Mouse (Mus musculus) limb, embryonic 14.5 days (tissue): Measurements from ENCODE around the gene U2surp. TPM values are rescaled to one million over a fixed set of nuclear protein-coding genes. Genes with fewer than 3 reads are reported as not detected.

Experiments
- ATAC-seq: fragments of 200-750 bp; cut with Nextera tagmentation; 2 replicates; pipeline ENCODE4 v1.8.0; 2017; ENCODE audit warnings: low read depth, moderate number of reproducible peaks, moderate TSS enrichment; ENCODE audit not compliant: low FRiP score
- DNase-seq: peaks from one replicate; pipeline ENCODE4 v3.0.0-alpha.2; 2015; ENCODE audit warnings: low spot score
- H3K27ac ChIP-seq: fragments of 300-500 bp; sonication (generic); replicated peaks from 2 replicates; pipeline ENCODE4 v1.5.1; 2014; ENCODE audit warnings: low read depth, mild to moderate bottlenecking, low read length, moderate library complexity, mixed read lengths
- H3K27me3 ChIP-seq: fragments of 300-500 bp; sonication (generic); 2 replicates; pipeline ENCODE4 v1.6.1; 2014; ENCODE audit warnings: low read length, mixed read lengths; ENCODE audit not compliant: control insufficient read depth, insufficient read depth
- H3K36me3 ChIP-seq: fragments of 300-500 bp; sonication (generic); 2 replicates; pipeline ENCODE4 v1.6.1; 2014; ENCODE audit warnings: mild to moderate bottlenecking, low read length, moderate library complexity, mixed read lengths; ENCODE audit not compliant: control insufficient read depth, insufficient read depth
- H3K4me1 ChIP-seq: fragments of 300-500 bp; sonication (generic); 2 replicates; pipeline ENCODE4 v1.6.1; 2014; ENCODE audit warnings: antibody characterized with exemption, low read length, mixed read lengths; ENCODE audit not compliant: control insufficient read depth, insufficient read depth
- H3K4me2 ChIP-seq: fragments of 300-500 bp; sonication (generic); replicated peaks from 2 replicates; pipeline ENCODE4 v1.6.1; 2014; ENCODE audit warnings: low read depth, mild to moderate bottlenecking, low read length, moderate library complexity; ENCODE audit not compliant: severe bottlenecking
- H3K4me3 ChIP-seq: fragments of 300-500 bp; sonication (generic); replicated peaks from 2 replicates; pipeline ENCODE4 v1.5.1; 2014; ENCODE audit warnings: low read length
- H3K9ac ChIP-seq: fragments of 300-500 bp; sonication (generic); 2 replicates; pipeline ENCODE4 v1.6.1; 2014; ENCODE audit warnings: mild to moderate bottlenecking, low read depth, low read length, moderate library complexity; ENCODE audit not compliant: severe bottlenecking
- H3K9me3 ChIP-seq: fragments of 300-500 bp; sonication (generic); 2 replicates; pipeline ENCODE4 v1.6.1; 2016; ENCODE audit warnings: low read length; ENCODE audit not compliant: control insufficient read depth
- POLR2A ChIP-seq: fragments of 200-500 bp; IDR thresholded peaks from 2 replicates; pipeline ENCODE4 v1.8.0; 2012; ENCODE audit warnings: inconsistent platforms, mild to moderate bottlenecking, moderate library complexity, borderline replicate concordance; ENCODE audit not compliant: insufficient read depth, insufficient read length; ENCODE audit errors: extremely low read depth
- WGBS: fragments of 180-500 bp; shearing (Covaris S2); extraction: QIAGEN DNeasy Blood & Tissue Kit; methylation state at CpG from one replicate; pipeline ENCODE4 v1.1.7; 2014; 5-methylcytosine and 5-hydroxymethylcytosine counted together
- polyA plus RNA-seq, 2 experiments: library from polyadenylated mRNA; depleted of rRNA in 1 of 2; stranded (reverse) in 1 of 2; unstranded in 1 of 2; fragments of >200 nt; fragmentation: Nextera tagmentation in 1 of 2; extraction: Ambion mirVana in 1 of 2; gene quantifications; 2 replicates each; pipeline versions ENCODE4 v1.2.1 to v1.2.3; 2012 to 2014

U2surp gene
- polyA plus RNA-seq, 2 experiments, result 35.3 to 115 TPM

DNA sequence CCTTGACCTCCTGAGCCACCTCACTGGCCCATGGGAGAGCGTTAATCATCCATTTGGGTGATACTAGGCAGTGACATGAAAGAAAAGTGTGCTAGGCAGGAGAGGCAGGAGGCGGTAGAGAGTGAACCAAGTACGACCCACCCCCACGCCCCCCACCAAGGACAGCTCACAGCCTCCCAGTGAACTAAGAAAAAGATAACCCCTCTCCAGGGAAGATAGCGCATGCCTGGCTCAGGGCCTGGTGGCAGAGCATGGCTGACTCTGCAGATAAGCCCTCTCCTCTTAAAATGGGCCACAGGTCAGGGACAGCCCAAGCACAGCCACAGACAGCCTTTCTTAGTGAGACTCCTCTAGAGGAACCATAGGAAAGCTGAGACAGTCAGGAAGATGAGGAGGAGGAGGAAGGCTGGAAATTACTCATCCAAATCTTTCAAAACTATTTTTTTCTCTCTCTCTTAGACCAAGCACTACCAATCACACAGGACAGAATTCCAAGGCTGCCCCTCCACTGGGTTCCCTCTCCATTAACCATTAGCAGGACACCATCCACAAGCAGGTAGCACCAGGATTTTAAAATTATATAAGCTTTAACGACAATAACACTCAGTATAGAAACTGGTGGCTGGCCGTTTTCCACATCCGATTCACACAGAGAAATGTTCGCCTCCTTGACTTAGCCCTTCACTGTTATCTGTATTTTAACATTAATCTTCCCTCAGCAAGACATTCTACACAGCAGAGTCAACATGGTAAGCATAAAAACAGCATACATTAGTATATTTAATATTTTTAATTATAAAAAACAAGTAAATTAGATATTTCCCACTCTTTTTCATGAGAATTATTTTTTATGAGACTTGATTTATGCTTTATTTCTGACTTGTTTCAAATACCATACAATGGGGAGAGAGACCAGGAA, 39.3 kb upstream of the U2surp start:
- Histone ChIP-seq H3K4me2 (no peak overlapping the region), H3K4me3 (no peak overlapping the region), H3K36me3 (no peaks in the 10 kb centered on the region), H3K9ac (no peak overlapping the region), H3K4me1 (no peaks in the 10 kb centered on the region), H3K27ac (no peak overlapping the region), H3K27me3 (no peaks in the 10 kb centered on the region), H3K9me3 (no peaks in the 10 kb centered on the region)
- TF ChIP-seq POLR2A, result no peak
- ATAC-seq (no peak), DNase-seq (no peak)
- WGBS, result 63% methylated on average over 9 of the region's 9 CpGs

DNA sequence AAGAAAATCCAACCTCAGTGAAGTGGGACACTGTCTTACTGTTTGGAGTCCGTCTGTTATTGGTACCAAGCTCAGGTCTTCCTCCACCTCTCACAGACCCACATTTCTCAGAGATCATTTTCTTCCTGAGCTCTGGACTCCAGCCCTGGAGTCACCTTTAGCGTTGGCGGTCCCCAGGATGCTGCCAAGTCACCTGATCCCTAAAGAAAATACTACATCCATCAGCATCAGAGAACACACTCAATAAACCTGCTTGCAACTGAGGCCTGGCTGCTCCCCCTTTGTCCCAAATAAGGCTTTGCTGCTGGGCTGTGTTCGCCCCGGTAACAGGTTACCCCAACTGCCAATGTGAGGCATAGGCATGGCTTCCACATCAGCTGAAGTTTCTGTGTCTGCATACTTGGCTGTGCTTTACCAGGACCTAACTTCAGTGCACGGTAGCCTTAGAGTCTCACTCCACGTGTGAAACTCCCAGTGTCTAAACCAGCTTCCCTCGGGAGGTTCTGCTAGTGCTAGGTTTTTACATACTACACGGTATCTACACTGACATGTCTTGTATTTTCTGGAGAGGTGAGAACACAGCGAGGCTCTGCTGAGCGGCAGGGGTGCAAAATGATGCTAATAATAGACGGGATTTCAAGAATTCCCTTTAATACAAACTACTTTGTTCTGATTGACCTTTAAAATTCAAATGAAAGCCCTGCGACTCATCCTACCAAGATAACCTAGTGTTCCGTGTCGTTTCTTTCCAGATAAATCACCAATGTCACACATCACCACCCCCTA, 38.0 kb upstream of the U2surp start:
- WGBS, result 75% methylated on average over 15 of the region's 15 CpGs
- no peak overlapping the region for H3K4me2 ChIP-seq
- DNase-seq (no peak), ATAC-seq (no peak)
- H3K9me3 ChIP-seq, result no peaks in the 10 kb centered on the region
- no peaks in the 10 kb centered on the region for H3K4me1 ChIP-seq
- no peak for TF ChIP-seq POLR2A
- H3K36me3 ChIP-seq, result no peaks in the 10 kb centered on the region
- no peaks in the 10 kb centered on the region for H3K27me3 ChIP-seq
- H3K9ac ChIP-seq, result no peak overlapping the region
- no peak overlapping the region for H3K4me3 ChIP-seq
- H3K27ac ChIP-seq, result no peak overlapping the region

DNA sequence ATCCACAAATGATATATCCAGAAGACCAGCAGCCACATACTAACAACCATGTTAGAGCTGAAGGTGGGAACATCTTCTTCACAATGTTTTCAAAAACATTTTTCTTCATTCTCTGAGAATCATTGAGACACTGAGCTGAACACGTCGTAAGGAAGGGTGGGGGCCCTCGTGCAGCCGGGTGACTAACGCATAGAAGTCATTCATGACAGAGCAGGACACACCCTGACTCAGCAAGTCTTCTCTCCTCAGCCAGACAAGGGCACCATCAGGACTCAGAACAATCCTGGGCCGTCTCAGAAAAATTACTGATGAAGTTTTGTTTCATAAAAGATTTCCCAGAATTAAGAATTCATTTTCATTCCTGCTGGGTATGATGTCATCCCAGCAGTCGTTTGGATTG, 34.9 kb upstream of the U2surp start:
- TF ChIP-seq POLR2A, result no peak
- Histone ChIP-seq H3K4me1 (no peaks in the 10 kb centered on the region), H3K4me3 (no peak overlapping the region), H3K4me2 (no peak overlapping the region), H3K36me3 (no peaks in the 10 kb centered on the region), H3K9ac (no peak overlapping the region), H3K9me3 (no peaks in the 10 kb centered on the region), H3K27ac (no peak overlapping the region), H3K27me3 (no peaks in the 10 kb centered on the region)
- ATAC-seq (no peak), DNase-seq (no peak)
- 56% methylated on average over 7 of the region's 7 CpGs for WGBS

DNA sequence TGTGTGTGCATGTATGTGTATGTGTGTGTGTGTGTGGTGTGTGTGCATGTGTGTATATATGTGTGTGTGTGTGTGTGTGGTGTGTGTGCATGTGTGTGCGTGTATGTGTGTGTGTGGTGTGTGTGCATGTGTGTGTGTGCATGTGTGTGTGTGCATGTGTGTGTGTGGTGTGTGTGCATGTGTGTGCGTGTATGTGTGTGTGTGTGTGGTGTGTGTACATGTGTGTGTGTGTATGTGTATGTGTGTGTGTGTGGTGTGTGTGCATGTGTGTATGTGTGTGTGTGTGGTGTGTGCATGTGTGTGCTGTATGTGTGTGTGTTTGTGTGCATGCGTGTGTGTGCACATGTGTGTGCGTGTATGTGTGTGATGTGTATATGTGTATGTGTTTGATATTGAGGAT, 32.8 kb upstream of the U2surp start:
- Histone ChIP-seq H3K27ac (no peak overlapping the region), H3K27me3 (no peaks in the 10 kb centered on the region), H3K9me3 (no peaks in the 10 kb centered on the region), H3K9ac (no peak overlapping the region), H3K4me3 (no peak overlapping the region), H3K4me1 (no peaks in the 10 kb centered on the region), H3K36me3 (no peaks in the 10 kb centered on the region), H3K4me2 (no peak overlapping the region)
- no peak for TF ChIP-seq POLR2A
- WGBS, result 92% methylated on average over 4 of the region's 4 CpGs
- ATAC-seq, result no peak
- no peak for DNase-seq

- Histone ChIP-seq H3K9me3 (no peaks in the 10 kb centered on the region), H3K4me3 (no peak overlapping the region), H3K36me3 (no peaks in the 10 kb centered on the region), H3K27ac (no peak overlapping the region), H3K27me3 (no peaks in the 10 kb centered on the region), H3K4me2 (no peak overlapping the region), H3K9ac (no peak overlapping the region), H3K4me1 (no peaks in the 10 kb centered on the region)
- DNase-seq (no peak), ATAC-seq (no peak)
- 73% methylated on average over 6 of the region's 6 CpGs for WGBS
- TF ChIP-seq POLR2A, result no peak
Observed at GRCm38 (mm10) chr9:95542475-95542874, 30.7 kb upstream of the U2surp start.
